Mouse (Mus musculus): ENCODE measurements at regions not wholly inside any gene's neighbourhood (a gene's known extent, or its start where the extent isn't known, plus 50 kb on each side); places are given as distances from the start of the nearest gene placed in this dataset.

DNA sequence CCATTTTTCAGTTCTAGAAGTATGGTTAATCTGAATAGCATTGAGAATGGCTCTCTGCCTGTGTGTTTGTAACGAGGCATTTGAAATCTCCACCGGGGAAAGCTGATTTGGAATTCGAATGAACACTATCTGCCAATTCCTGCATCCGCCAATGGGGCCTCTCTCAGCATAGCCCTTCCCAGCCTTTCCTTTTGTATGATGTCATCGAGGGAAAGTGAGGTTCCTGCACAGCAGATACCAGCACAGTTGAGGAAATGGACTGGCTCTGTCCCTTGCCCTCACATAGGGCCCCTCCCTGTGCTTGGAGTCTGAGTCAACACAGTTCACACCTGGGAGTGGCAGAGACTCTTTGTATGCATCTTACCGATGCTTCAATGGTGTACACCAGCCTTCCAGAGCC, 253.0 kb downstream of the Bcor start:
- no peak for DNase-seq (ENCODE audit: low spot score)

DNA sequence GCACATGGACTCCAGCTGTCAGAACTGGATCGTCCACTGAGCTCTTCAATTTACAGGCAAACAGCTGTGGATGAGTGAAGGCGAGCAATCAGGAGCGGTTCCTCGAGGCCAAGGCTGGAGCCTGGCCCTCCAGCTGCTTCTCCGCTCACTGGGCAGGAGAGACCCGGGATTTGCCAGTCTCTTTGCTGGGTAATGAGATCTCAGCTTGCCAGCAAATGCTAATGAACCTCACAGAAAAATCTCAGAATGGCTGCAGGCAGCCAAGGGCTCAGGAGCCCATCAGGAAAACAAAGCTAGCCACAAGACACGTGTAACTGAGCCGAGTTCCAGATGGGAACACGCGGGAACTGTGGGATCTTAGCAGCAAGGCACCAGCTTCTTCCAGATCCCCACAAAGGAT, 244.2 kb downstream of the Bcor start:
- no peak for DNase-seq (ENCODE audit: low spot score)

DNA sequence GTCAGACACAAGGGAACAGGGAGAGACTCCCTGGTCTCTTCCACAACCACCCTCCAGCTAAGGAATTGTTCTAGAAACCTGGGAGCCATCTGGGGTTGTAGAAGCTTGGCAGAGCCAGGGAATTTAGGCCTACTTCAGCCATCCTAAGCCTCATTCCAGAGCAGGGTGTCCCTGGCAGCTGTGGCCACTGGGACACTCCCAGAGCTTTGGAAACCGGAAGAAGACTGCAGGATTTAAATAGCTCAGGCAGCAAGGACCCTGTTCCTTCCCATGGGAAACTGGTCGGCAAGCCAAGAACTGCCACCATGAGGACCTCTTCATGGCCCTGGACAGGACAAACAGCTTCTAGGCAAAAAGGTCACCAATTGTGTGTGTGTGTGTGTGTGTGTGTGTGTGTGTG, 239.9 kb downstream of the Bcor start:
- DNase-seq (ENCODE audit: low spot score): no peak

DNA sequence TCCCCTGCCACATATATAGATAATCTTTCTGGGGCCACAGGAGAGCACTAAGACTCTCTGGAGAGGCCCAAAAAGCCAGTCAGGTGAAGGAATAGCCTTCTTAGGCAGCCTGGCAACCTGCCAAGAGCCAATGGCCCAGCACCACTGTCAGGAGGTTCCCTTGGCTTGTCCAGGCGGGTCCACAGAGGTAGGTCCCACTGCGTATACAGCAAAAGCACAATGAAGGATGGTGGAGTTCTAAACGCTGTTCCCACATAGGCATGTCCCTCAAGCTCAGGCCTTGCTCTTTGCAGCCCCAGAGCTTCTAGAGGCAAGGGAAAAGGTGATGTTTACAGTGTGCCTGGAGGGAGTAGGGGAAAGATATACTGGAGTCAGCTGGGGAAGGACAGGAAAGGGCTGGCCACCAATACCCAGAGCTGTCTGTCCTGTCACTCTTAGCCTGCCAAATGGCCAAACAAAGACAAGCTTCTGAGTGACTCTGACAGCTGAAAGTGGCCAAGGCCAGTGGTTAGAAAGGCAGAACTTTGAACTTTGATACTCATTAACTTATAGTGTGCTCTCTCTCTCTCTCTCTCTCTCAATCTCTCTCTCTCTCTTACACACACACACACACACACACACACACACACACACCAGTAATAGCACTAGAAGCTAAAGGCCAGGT, 235.4 kb downstream of the Bcor start:
- DNase-seq (ENCODE audit: low spot score): no peak

DNA sequence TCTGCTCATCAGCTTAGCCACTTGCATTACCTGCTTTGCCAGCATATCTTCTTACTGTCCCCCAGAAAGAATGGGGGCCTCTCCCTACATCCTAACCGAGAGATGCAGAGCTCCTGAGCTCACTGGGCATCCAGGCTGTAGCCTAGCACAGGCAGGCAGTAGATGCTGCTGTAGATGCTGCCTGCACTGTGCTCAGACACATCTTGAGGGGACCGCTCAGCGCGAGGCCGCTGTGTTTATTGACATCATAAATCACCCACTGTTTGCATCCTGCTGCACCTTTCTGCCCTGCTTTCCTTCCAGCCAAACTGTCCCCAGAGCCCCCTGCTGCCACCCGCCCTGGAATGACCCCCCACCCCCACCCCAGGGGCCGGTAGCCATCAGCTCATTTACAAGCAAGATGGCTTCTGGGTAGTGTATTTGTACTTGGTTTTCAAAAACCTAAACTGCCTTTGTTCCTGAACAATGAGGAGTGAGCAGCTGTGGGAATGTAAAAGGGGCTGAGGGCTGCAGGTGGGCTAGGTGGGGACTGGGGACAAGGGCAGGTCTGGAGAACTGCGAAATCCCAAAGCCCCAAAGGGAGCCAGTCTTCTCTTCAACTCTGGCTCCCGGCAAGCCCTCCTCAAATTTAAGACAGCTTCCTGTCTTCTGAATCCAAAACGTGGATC, 233.2 kb downstream of the Bcor start:
- DNase-seq (ENCODE audit: low spot score): no peak

DNA sequence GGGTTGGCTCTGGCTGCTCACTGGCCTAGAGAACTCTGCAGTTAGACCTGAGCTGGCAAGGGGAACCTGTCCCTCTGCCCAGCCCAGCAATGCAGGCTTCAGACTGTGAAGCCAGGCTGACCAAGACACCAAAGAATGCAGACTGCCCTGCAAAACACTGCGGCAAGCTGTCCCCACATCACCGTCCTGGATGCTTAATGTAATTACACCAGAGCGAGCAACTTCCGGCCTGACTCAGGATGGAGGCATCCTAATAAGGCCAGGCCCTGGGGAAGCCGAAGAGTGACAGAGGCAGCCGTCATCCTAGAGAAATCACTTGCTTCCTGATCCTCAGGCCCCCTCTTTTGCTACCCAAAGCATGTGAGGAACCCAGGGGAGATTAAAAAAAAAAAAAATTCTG, 230.7 kb downstream of the Bcor start:
- DNase-seq (ENCODE audit: low spot score): no peak

DNA sequence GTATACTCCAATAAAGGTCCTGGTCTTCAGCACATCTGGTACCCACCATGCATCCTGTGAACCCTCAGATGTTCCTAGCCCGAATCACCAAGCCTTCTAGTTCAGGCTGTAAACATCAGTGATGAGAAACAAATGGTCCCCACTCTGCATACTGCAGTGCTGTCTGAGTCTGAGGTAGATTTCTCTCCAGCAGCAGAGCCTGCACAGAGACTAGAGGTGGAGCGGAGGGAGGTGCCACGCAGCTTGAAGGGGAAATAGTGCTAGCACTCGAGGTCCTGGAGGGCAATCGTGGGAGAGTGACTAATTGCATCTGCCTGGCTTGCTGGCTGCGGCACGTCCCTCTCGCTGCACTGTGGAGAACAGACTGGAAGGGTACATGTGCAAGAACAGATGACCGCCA, 228.7 kb downstream of the Bcor start:
- DNase-seq (ENCODE audit: low spot score): no peak

DNA sequence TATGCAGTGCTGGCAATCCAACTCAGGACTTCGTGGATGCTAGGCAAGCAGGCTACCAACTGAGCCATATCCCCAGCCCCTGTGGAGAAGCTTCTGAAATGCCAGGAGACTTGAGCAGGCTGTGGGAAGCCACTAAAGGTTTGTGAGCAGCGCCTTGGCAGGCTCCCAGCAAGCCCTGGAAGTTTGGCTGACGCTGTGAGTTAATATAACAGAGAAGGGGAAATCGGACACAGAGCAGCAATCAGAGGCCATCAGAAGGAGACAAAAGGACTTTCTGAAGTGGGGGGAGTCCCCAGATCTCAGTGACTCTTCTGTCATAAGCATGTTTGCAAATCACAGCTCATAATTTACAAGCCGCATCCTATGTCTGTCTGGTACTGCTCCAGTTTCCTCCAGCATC, 224.8 kb downstream of the Bcor start:
- no peak for DNase-seq (ENCODE audit: low spot score)

DNA sequence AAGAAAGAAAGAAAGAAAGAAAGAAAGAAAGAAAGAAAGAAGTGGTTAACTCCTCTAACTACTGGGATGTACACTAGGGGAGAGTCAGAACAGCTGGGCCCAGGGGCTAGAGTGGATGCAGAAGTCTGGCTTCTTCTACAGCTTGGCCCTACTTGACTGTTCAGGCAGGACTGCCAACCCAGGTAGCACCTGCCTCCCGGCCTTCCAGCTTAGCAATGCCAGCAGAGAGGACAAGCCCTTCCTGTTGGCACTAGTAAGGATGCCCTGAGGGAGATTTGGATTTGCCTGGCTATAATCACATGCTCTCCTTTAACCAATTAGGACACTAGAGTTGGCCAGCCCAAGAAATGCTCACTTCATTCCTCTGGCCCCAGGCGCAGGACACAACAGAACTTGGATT, 219.9 kb downstream of the Bcor start:
- no peak for DNase-seq (ENCODE audit: low spot score)

DNA sequence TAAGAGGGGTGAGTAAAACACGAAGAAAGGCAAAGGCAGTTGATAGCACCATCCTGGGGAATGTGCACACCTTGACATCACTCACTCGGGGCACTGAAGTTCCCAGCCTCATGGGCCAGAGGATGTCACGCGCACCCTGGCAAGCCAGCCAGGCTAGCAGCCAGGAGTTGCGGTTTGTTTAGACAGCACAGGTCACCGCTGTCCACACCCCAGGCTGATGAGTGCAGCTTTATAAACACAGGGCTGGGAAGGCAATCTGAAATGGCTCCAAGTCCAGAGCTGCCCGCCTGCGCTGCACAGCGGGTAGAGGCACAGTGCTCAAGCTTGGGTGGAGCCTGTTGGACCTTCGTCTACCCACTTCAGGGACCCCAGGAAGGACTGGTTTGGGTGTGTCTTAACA, 216.8 kb downstream of the Bcor start:
- no peak for DNase-seq (ENCODE audit: low spot score)

DNA sequence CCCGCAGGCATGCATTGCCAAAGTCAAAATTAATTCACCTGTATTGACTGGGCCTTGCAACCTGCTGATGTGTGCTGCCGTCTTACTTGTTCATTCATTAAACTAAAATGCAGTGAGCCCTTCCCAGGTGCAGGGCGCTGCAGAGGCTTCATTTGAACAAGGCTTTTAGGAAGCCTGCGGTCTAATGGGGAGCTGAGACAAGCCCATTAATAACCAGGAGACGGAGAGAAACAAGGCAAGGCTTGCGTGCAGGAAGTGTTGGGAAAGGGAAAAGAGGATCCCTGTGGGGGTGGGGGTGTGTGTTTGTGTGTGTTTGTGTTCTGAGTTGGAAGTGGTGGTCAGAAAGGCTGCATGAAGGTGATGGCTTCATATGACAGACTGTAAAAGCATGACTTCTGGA, 215.6 kb downstream of the Bcor start:
- no peak for DNase-seq (ENCODE audit: low spot score)

DNA sequence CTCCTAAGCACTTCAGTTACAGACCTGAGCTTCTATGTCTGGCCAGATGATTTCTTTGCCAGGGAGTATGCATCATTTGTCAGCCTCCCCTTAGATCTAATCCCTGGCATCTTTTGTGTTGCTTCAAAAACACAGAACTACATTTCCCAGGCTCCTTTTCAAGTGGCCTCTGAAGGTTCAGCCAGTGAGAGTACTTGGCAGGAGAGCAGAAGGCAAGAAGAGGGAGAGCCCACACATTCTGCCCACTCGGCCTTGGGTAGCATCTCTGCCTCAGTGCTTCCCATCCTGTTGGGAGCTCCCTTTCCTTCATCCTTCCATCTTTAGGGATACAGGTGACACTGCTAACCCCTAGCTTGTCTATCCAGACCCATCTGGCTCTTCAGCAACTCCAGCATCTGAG, 214.9 kb downstream of the Bcor start:
- no peak for DNase-seq (ENCODE audit: low spot score)

DNA sequence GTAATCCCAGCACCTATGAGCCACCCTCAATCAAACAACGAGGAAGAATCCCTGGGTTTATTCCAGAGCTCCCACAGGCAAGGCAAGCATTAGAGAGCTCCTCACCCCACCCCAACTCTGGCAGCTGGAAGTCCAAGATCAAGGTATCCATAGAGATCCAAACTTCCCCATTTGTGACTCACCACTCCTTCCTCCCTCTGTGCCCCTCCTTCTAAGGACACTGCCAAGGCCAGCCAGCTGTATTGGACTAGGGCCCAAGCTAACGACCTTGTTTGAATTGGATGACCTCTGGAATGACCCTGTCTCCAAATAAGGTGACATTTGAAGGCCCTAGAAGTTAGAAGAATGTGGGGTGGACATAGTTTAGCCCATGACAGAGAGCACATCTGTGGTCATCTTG, 208.0 kb downstream of the Bcor start:
- no peak for DNase-seq (ENCODE audit: low spot score)

DNA sequence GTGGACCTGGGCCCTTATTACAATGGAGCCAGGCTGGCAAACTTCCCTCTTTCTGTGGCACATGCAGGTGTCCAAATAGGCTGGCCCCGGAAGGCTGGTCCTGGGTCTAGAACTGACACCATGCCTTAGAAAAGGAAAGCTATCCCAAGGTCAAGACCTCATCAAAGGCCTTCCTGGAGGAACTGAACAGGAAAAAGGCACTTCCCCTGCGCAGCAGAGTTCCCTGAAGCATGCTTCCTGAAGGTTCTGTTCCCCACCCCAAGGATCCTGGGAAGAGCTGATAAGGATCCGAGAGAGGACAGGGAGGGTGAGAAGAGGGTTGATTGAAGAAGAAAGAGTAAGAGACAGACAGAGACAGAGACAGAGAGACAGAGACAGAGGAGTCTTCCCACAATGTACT, 204.0 kb downstream of the Bcor start:
- DNase-seq (ENCODE audit: low spot score): no peak

DNA sequence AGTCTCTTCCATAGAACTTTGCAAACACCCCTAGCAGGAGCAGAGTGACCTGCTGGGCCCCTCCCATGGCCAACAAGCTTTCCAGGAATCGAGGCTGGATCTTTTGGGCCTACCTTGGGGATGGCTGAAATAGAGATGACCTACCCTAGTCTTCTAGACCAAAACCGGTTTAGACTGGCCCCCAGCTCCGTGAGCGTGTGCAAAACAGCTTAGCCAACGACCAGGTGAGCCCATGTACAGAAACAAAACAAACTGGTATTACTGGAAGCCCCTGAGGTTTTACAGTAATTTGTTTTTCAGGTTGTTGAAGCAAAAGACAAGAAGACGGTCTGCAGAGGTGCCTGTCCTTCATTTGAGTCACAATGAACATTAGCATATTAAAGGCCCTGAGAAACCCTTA, 203.1 kb downstream of the Bcor start:
- no peak for DNase-seq (ENCODE audit: low spot score)

DNA sequence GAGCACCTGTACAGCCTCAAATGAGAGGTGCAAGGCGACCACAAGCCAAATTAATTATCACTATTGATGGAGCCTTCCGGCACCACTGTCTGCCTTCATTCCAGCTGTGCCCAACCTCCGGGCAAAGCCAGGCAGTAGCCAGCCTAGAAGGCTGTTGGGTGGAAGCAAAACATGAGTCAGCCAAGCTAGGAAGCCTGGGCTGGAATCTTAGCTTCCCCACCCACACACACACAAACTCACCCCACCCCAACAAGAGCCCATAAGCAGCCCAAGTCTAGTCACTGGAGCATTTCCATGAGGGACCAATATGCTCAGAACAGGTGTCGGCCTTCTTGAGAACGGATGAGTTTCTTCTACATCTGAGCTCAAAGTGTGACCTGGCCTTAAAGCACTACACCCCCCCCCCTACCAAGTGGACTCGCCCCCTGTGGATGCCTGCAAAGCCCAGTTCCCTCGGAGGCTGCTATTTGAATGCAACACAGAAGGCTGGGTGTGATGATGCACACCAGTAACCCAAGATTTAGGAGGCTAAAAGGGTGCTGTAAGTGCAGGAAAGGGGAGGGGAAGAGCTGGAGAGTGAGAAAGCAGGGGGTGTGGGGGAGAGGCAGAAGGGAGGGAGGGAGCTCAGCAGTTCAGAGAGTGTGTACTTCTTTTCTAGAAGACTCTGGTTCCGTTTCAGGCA, 200.1 kb downstream of the Bcor start:
- no peak for DNase-seq (ENCODE audit: low spot score)

DNA sequence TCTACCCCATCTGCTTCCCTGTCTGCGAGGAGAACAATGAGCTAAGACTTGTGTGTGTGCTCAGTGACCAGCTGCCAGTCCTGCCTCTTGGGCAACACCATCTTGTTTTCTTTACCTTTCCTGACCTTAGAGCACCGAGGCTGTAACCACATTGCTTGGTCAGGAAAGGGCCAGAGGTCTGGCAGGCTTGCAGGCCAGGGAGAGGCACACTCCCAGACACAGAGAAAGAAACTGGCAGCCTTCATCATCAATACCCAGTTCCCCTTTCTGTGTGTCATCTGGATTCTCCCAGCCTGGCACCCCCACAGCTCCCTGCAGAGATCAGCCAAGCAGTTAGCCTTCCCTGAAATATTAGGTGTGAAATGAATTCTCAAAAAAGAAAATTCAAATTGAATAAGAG, 198.8 kb downstream of the Bcor start:
- DNase-seq (ENCODE audit: low spot score): no peak

DNA sequence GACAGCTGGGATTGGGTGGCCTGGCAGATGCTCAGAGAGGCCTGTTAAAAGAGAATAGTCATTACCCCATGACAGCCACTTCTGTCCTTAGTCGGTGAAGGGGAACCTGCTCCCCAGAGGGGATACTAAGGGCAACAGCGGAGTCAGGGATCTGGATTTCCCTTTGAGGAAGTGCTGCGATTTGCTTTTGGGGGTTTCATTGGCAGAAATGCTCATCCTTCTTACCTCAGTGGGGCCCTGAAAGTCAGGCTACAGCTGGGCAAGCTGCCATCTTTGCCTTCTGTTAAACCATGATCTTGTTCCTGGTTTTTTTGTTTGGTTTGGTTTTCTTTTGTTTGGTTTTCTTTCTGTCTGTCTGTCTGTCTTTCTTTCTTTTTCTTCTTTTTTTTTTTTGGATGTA, 195.7 kb downstream of the Bcor start:
- DNase-seq (ENCODE audit: low spot score): no peak

DNA sequence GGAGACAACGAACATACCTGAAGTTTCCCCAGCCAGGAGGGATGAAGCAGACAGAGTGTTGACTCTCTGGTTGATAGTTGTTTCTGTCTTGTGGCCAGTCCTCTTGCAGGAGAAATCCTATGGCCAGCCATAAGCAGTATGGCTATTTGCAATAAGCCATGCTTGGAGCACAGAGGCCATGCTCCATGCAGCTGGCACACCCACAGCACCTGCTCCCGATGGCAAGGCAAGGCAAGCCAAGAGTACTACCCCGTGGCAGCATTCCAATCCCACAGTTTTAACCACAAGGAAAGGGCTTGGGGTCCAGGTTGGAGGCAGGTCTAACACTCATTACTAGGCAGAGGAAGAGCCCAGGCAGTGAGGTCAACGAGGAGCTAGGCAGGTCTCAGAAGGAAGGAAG, 181.5 kb downstream of the Bcor start:
- no peak for DNase-seq (ENCODE audit: low spot score)

DNA sequence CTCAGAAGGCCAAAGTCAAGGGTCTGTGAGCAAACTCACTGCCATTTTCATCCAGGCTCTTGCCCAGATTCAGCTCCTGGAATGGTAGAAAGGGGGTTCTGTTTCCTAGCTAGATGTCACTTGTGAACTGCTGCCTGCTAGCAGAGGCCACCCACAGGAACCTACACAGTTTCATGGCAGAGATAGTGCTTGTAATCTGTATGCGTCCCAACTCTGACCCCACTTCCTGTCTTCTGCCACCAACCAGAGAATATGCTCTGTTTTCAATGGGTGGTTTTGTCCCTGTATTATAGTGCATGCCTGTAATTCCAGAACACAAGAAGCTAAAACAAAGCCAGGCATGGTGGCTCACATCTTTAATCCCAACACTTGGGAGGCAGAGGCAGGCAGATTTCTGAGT, 176.9 kb downstream of the Bcor start:
- DNase-seq (ENCODE audit: low spot score): no peak

All from T-cell, adult 2 months (primary cell).